In genomic region chr17:49791546-49791945, GRCm38 (mm10) we compare ENCODE assay signal across 21 mouse cellular contexts.
"Had no signal": no experiment of that assay in that cellular context is flagged by ENCODE, and none has a peak within 500 bp of the region (broad histone marks: within the 10 kb centered on the region; RNA-seq: fewer than 3 reads in every experiment).

No protein-coding gene starts in this region.

- DNase-seq: kidney, adult 2 months; kidney, postnatal 25 days; layer of hippocampus, adult 9-11 months; liver, postnatal 0 days; lung, embryonic 14.5 days; retina, postnatal 1 day; right cerebral cortex, postnatal 25 days; spleen, adult 18-20 months; thymus, postnatal 25 days had no signal

- H3K9me3 ChIP-seq: limb, embryonic 10.5 days; limb, embryonic 13.5 days; stomach, embryonic 15.5 days had no signal

- H3K9ac ChIP-seq: limb, embryonic 13.5 days; liver, embryonic 14.5 days; liver, postnatal 0 days; lung, embryonic 14.5 days; neural tube, embryonic 13.5 days; stomach, embryonic 15.5 days had no signal

- H3K36me3 ChIP-seq: limb, embryonic 10.5 days; limb, embryonic 13.5 days; neural tube, embryonic 13.5 days; stomach, embryonic 15.5 days had no signal

- H3K4me1 ChIP-seq: stomach, embryonic 15.5 days had no signal

- H3K4me3 ChIP-seq: layer of hippocampus, adult 2 months; limb, embryonic 10.5 days; limb, embryonic 13.5 days; myocyte; neural tube, embryonic 13.5 days; stomach, embryonic 15.5 days had no signal

- H3K27me3 ChIP-seq: limb, embryonic 13.5 days; neural tube, embryonic 13.5 days; stomach, embryonic 15.5 days had no signal

- H3K27ac ChIP-seq: kidney, postnatal 0 days; layer of hippocampus, adult 2 months; limb, embryonic 10.5 days; limb, embryonic 13.5 days; liver, embryonic 14.5 days; macrophage; neural tube, embryonic 13.5 days; stomach, embryonic 15.5 days had no signal

- H3K4me2 ChIP-seq: limb, embryonic 13.5 days; lung, embryonic 14.5 days; neural tube, embryonic 13.5 days; stomach, embryonic 15.5 days had no signal

- ATAC-seq: intestine, postnatal 0 days; liver, postnatal 0 days; lung, postnatal 0 days; midbrain, embryonic 16.5 days had no signal
